Mouse (Mus musculus) spleen, adult 2 months (tissue): Measurements from ENCODE around the gene Tvp23a. TPM values are rescaled to one million over a fixed set of nuclear protein-coding genes. Genes with fewer than 3 reads are reported as not detected.
A peak's percentile ranks its signal among the peaks of the same experiment; 100 is the strongest.

Source experiments
- DNase-seq, 2 experiments: peaks; one replicate each; pipeline versions ENCODE4 v3.0.0 to v3.0.0-alpha.2; 2012 to 2021; ENCODE audit warnings: low spot score in 2 of 2, low read depth in 1 of 2
- H3K27ac ChIP-seq: fragments of 200-500 bp; 2 replicates; pipeline ENCODE4 v1.5.1; 2012; ENCODE audit warnings: low read length, inconsistent platforms; ENCODE audit not compliant: insufficient read depth
- H3K27me3 ChIP-seq: fragments of 200-500 bp; 2 replicates; pipeline ENCODE4 v1.6.1; 2012; ENCODE audit warnings: mild to moderate bottlenecking, moderate library complexity, low read length, inconsistent platforms; ENCODE audit not compliant: control insufficient read depth, insufficient read depth
- H3K36me3 ChIP-seq: fragments of 200-500 bp; 2 replicates; pipeline ENCODE4 v1.6.1; 2012; ENCODE audit warnings: mild to moderate bottlenecking, low read length, inconsistent platforms; ENCODE audit not compliant: control insufficient read depth, insufficient read depth
- H3K4me1 ChIP-seq: fragments of 200-500 bp; 2 replicates; pipeline ENCODE4 v1.6.1; 2011; ENCODE audit warnings: inconsistent platforms; ENCODE audit not compliant: control insufficient read depth, insufficient read depth, insufficient read length
- H3K4me3 ChIP-seq: fragments of 200-500 bp; 2 replicates; pipeline ENCODE4 v1.5.1; 2011; ENCODE audit warnings: mild to moderate bottlenecking, inconsistent platforms; ENCODE audit not compliant: insufficient read depth, insufficient read length; ENCODE audit errors: extremely low read depth
- CTCF ChIP-seq: fragments of 200-500 bp; IDR thresholded peaks from 2 replicates; pipeline ENCODE4 v1.5.1; 2011; ENCODE audit warnings: mild to moderate bottlenecking, inconsistent platforms; ENCODE audit not compliant: insufficient read depth, insufficient read length, insufficient replicate concordance; ENCODE audit errors: extremely low read depth
- POLR2A ChIP-seq: fragments of 200-500 bp; IDR thresholded peaks from 2 replicates; pipeline ENCODE4 v1.6.1; 2011; ENCODE audit warnings: low read depth, low read length, inconsistent platforms
- WGBS: fragments of 180-500 bp; shearing (Covaris S2); methylation state at CpG from one replicate; pipeline ENCODE4 v1.1.7; 2018; 5-methylcytosine and 5-hydroxymethylcytosine counted together
- polyA plus RNA-seq: library from polyadenylated mRNA; depleted of rRNA; stranded (reverse); fragments of >200 nt; gene quantifications from 2 replicates; pipeline ENCODE4 v1.2.3, GENCODE M21; 2012; rRNA removed

Tvp23a gene
- 0.29 and 0.32 TPM in 2 replicates for polyA plus RNA-seq

- Histone ChIP-seq H3K4me1 (peaks cover 4% of the 10 kb centered on the region; the same call in 1 of the 2 replicates), H3K27me3 (no peaks in the 10 kb centered on the region), H3K36me3 (no peaks in the 10 kb centered on the region), H3K4me3 (no peak within 1 kb of the TSS), H3K27ac (no peak within 1 kb of the TSS)
- no peak for TF ChIP-seq CTCF
- no peak for TF ChIP-seq POLR2A
- 77% methylated on average over 12 of the region's 12 CpGs for WGBS
- no peak for DNase-seq
Measured at GRCm38 (mm10) chr16:10447264-10447594, at the start of gene Tvp23a. Gene Tvp23a (minus strand): TSS chr16:10447362.

- Histone ChIP-seq H3K4me1 (peaks cover 38% of the 10 kb centered on the region; the same call in 1 of the 2 replicates), H3K36me3 (peaks cover 25% of the 10 kb centered on the region), H3K27ac (peak overlapping the region; percentile 73), H3K4me3 (no peak overlapping the region), H3K27me3 (no peaks in the 10 kb centered on the region)
- TF ChIP-seq CTCF (no peak), POLR2A (no peak)
- peak in 1 of 2 experiments; percentile 50 for DNase-seq
- WGBS = 9% methylated on average over 2 of the region's 2 CpGs
Measured at GRCm38 (mm10) chr16:10495824-10496298, 48.7 kb upstream of the Tvp23a start.

- TF ChIP-seq POLR2A = no peak
- no peak for TF ChIP-seq CTCF
- Histone ChIP-seq H3K4me3 (no peak overlapping the region), H3K27me3 (no peaks in the 10 kb centered on the region), H3K27ac (no peak overlapping the region), H3K4me1 (peaks cover 18% of the 10 kb centered on the region; the same call in 1 of the 2 replicates), H3K36me3 (peaks cover 16% of the 10 kb centered on the region)
- 82% methylated on average over 3 of the region's 3 CpGs for WGBS
- DNase-seq = no peak
Measured at GRCm38 (mm10) chr16:10492587-10492986, 45.4 kb upstream of the Tvp23a start.

GRCm38 (mm10) chr16:10491716-10492115 is 44.6 kb upstream of the Tvp23a start:
- 41% methylated on average over 4 of the region's 4 CpGs for WGBS
- peaks cover 19% of the 10 kb centered on the region; the same call in 1 of the 2 replicates for H3K4me1 ChIP-seq
- peaks cover 16% of the 10 kb centered on the region for H3K36me3 ChIP-seq
- H3K4me3 ChIP-seq = no peak overlapping the region; the same call in 1 of the 2 replicates
- H3K27ac ChIP-seq = peak overlapping the region; percentile 53
- DNase-seq = peak in 1 of 2 experiments; percentile 38
- H3K27me3 ChIP-seq = no peaks in the 10 kb centered on the region
- TF ChIP-seq POLR2A = no peak
- no peak for TF ChIP-seq CTCF

- H3K36me3 ChIP-seq = peaks cover 16% of the 10 kb centered on the region
- peak overlapping the region; percentile 50 for H3K27ac ChIP-seq
- H3K4me3 ChIP-seq = peak overlapping the region; percentile 72
- no peaks in the 10 kb centered on the region for H3K27me3 ChIP-seq
- TF ChIP-seq CTCF = no peak
- no peak for TF ChIP-seq POLR2A
- 89% methylated on average over 18 of the region's 18 CpGs for WGBS
- no peak for DNase-seq
- H3K4me1 ChIP-seq = peaks cover 13% of the 10 kb centered on the region; the same call in 1 of the 2 replicates
Measured at GRCm38 (mm10) chr16:10490503-10491150, 43.5 kb upstream of the Tvp23a start.

GRCm38 (mm10) chr16:10489904-10490457 is 42.8 kb upstream of the Tvp23a start:
- 21% methylated on average over 12 of the region's 14 CpGs for WGBS
- DNase-seq = no peak
- Histone ChIP-seq H3K36me3 (peaks cover 14% of the 10 kb centered on the region), H3K27ac (peak overlapping the region; percentile 91), H3K4me3 (peak overlapping the region; percentile 72), H3K4me1 (peaks cover 7% of the 10 kb centered on the region; the same call in 1 of the 2 replicates), H3K27me3 (no peaks in the 10 kb centered on the region)
- no peak for TF ChIP-seq CTCF
- TF ChIP-seq POLR2A = no peak

- Histone ChIP-seq H3K36me3 (peaks cover 12% of the 10 kb centered on the region), H3K27ac (peak overlapping the region; percentile 91), H3K4me1 (peaks cover 7% of the 10 kb centered on the region; the same call in 1 of the 2 replicates), H3K27me3 (no peaks in the 10 kb centered on the region), H3K4me3 (peak overlapping the region; percentile 72)
- 6% methylated on average over 9 of the region's 9 CpGs for WGBS
- TF ChIP-seq CTCF (no peak), POLR2A (no peak)
- DNase-seq = peak in 1 of 2 experiments; percentile 33
Measured at GRCm38 (mm10) chr16:10489483-10489882, 42.3 kb upstream of the Tvp23a start.
